Mouse (Mus musculus) cortical plate, adult 2 months (tissue): ENCODE measurements at regions not wholly inside any gene's neighbourhood (a gene's known extent, or its start where the extent isn't known, plus 50 kb on each side); places are given as distances from the start of the nearest gene placed in this dataset.

ENCODE experiments used
- CTCF ChIP-seq: fragments of 200-500 bp; IDR thresholded peaks from 2 replicates; pipeline ENCODE4 v1.5.1; 2011; ENCODE audit warnings: mild to moderate bottlenecking, control low read depth, low read length; ENCODE audit not compliant: insufficient read depth; ENCODE audit errors: extremely low read depth
- POLR2A ChIP-seq: fragments of 200-500 bp; IDR thresholded peaks from 2 replicates; pipeline ENCODE4 v1.6.1; 2011; ENCODE audit warnings: mild to moderate bottlenecking, low read length, control low read depth; ENCODE audit not compliant: insufficient read depth; ENCODE audit errors: extremely low read depth

DNA sequence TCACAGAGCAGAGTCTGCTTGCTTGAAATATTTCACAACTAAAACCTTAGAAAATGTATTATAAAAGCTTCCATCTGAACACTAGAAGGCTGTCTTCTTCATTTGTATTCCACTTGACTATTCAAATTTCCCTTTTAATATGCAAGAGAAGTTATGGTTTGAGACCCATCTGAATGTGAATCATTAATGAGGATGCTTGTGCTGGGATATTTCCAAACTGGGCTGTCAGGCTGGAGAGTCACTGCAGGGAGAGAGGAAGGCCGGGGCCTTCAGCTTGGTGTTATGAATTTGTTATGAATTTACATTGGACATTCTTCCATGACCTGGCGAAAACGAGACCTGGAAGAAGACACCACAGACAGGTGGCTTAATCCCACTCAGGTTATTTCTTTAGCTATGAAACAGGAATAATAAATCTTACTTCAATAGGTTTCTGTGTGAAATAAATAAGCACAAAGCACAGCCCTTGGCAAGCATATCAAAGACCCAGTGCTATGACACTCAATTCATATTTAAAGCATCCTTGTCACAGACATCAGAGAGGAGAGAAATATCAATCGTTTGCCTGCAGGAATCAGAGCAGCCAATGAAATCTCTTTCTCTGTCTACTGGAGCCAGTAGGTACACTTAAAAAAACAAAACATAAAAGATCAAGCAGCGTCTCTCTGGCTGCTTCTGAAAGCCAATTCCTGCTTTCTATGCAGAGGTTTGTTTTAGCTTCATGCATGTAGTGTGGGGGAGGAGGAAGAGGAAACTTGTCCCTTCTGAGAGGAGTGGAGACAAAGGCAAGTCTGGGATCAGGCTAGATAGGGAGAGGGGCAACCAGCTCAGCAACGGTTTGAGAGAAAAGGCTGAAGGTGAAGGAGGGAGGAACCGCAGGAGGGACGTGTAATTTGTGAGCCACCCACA, 114.2 kb downstream of the Otor start:
- no peak for TF ChIP-seq POLR2A
- TF ChIP-seq CTCF, result no peak
